Mouse (Mus musculus) liver, adult 2 months (tissue): ENCODE results near the gene Hoxc9. TPM values are rescaled to one million over a fixed set of nuclear protein-coding genes. Genes with fewer than 3 reads are reported as not detected.

Experiments used
- DNase-seq: peaks from one replicate; pipeline ENCODE4 v3.0.0-alpha.2; 2011; ENCODE audit warnings: low read depth, low spot score; ENCODE audit errors: extremely low read depth
- H3K27ac ChIP-seq: fragments of 200-500 bp; replicated peaks from 2 replicates; pipeline ENCODE4 v1.5.1; 2012; ENCODE audit warnings: low read depth, mild to moderate bottlenecking, control low read depth, inconsistent platforms, low read length; ENCODE audit not compliant: insufficient read depth
- H3K27me3 ChIP-seq: fragments of 200-500 bp; 2 replicates; pipeline ENCODE4 v1.6.1; 2012; ENCODE audit warnings: mild to moderate bottlenecking, moderate library complexity, low read length, inconsistent platforms; ENCODE audit not compliant: control insufficient read depth, insufficient read depth
- H3K36me3 ChIP-seq: fragments of 200-500 bp; 2 replicates; pipeline ENCODE4 v1.6.1; 2012; ENCODE audit warnings: low read length, inconsistent platforms; ENCODE audit not compliant: control insufficient read depth, insufficient read depth
- H3K4me1 ChIP-seq: fragments of 200-500 bp; 2 replicates; pipeline ENCODE4 v1.6.1; 2011; ENCODE audit warnings: low read length; ENCODE audit not compliant: control insufficient read depth, insufficient read depth
- H3K4me3 ChIP-seq: fragments of 200-500 bp; 2 replicates; pipeline ENCODE4 v1.5.1; 2011; ENCODE audit warnings: low read depth, mild to moderate bottlenecking, control low read depth, low read length, moderate library complexity; ENCODE audit not compliant: insufficient read depth
- H3K79me2 ChIP-seq: fragments of 200-500 bp; 2 replicates; pipeline ENCODE4 v1.6.1; 2012; ENCODE audit warnings: inconsistent platforms, mild to moderate bottlenecking, low read length, moderate library complexity; ENCODE audit not compliant: control insufficient read depth, insufficient read depth
- H3K9ac ChIP-seq: fragments of 200-500 bp; 2 replicates; pipeline ENCODE4 v1.6.1; 2012; ENCODE audit warnings: low read depth, mild to moderate bottlenecking, control low read depth, inconsistent platforms, low read length
- CTCF ChIP-seq: fragments of 200-500 bp; IDR thresholded peaks from 2 replicates; pipeline ENCODE4 v1.5.1; 2011; ENCODE audit warnings: low read depth, low read length, control low read depth
- POLR2A ChIP-seq: fragments of 200-500 bp; IDR thresholded peaks from 2 replicates; pipeline ENCODE4 v1.6.1; 2011; ENCODE audit warnings: low read length, control low read depth; ENCODE audit not compliant: insufficient read depth; ENCODE audit errors: extremely low read depth
- WGBS: fragments of 180-500 bp; shearing (Covaris S2); methylation state at CpG from one replicate; pipeline ENCODE4 v1.1.7; 2018; 5-methylcytosine and 5-hydroxymethylcytosine counted together
- polyA plus RNA-seq: library from polyadenylated mRNA; depleted of rRNA; stranded (reverse); fragments of >200 nt; gene quantifications from 2 replicates; pipeline ENCODE4 v1.2.3, GENCODE M21; 2012
- total RNA-seq: library from RNA; depleted of rRNA; stranded (reverse); fragments of >200 nt; gene quantifications from 2 replicates; pipeline ENCODE4 v1.2.3, GENCODE M21; 2014

The Hoxc9 gene
- total and polyA plus RNA-seq, 2 experiments, result not detected

DNA sequence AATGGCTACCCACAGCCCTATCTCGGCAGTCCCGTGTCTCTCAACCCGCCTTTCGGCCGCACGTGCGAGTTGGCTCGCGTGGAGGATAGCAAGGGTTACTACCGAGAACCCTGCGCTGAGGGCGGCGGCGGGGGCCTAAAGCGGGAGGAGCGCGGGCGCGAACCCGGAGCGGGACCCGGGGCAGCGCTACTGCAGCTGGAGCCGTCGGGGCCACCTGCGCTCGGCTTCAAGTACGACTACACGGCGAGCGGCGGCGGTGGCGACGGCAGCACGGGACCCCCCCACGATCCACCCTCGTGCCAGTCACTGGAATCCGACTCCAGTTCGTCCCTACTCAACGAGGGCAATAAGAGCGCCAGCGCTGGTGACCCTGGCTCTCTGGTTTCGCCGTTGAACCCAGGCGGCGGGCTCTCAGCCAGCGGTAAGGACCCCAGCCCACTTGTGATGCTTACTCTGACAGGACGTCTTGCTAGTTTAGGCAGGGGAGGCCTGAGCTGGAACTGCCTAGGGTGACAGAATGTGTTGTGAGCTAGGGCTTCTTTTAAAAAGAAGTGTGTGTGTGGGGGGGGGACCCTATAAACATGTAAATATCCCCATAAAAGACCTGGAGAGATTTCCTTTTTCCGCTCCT is 39.1 kb upstream of the Hoxc9 start:
- peaks cover 24% of the 10 kb centered on the region for H3K27me3 ChIP-seq
- no peak overlapping the region for H3K4me3 ChIP-seq
- DNase-seq, result no peak
- no peaks in the 10 kb centered on the region for H3K4me1 ChIP-seq
- WGBS, result 4% methylated on average over 50 of the region's 50 CpGs
- H3K27ac ChIP-seq, result no peak overlapping the region
- H3K79me2 ChIP-seq, result 0 out of 2 replicates have a peak, but pooled peaks cover 3% of the 10 kb centered on the region
- no peaks in the 10 kb centered on the region for H3K36me3 ChIP-seq
- TF ChIP-seq POLR2A, result no peak
- no peak for TF ChIP-seq CTCF
- no peak overlapping the region for H3K9ac ChIP-seq

DNA sequence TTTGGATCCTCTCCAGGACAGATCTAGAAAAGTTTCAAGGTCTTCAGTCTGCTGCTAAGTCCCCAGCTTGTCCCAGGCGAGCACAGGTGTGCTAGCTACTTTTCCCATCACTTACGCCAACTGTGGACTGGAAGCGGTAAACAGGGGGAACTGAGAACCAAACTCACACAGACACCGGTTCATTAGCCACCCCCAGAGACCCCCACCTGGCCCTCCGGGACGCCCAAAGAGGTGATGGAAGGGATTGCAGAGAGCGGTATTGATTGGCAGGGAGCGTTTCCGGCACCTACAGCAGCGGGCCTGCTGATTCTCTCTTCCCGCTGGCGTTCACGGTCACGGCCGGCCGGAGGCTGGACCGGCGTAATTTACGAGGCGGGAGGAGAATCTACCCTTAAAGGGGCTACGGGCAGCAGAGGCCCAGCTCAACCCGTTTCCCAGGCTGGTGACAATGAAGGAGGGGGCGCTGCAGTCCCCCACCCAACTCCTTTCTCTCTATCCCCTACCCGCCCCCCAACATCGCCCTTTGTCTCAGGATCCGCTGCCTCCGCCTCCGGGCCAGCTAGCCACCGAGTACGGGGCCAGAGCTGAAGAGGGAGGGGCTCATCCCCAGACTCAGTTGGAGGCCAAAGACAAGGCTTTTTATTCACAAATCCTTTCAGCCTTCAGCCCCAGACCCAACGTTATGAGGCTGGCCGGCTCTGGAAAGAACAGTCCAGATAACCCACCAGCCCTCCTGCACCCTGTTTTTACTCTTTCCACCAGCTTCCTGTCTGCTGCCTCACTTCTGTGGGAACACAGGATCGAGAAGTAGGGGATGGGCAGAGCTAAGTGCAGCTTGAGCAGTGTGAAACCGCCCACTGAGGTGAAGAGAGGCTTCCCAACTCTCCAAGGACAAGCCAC is 36.7 kb upstream of the Hoxc9 start:
- no peak for TF ChIP-seq CTCF
- no peak for TF ChIP-seq POLR2A
- peaks cover 34% of the 10 kb centered on the region for H3K27me3 ChIP-seq
- WGBS, result 4% methylated on average over 34 of the region's 34 CpGs

DNA sequence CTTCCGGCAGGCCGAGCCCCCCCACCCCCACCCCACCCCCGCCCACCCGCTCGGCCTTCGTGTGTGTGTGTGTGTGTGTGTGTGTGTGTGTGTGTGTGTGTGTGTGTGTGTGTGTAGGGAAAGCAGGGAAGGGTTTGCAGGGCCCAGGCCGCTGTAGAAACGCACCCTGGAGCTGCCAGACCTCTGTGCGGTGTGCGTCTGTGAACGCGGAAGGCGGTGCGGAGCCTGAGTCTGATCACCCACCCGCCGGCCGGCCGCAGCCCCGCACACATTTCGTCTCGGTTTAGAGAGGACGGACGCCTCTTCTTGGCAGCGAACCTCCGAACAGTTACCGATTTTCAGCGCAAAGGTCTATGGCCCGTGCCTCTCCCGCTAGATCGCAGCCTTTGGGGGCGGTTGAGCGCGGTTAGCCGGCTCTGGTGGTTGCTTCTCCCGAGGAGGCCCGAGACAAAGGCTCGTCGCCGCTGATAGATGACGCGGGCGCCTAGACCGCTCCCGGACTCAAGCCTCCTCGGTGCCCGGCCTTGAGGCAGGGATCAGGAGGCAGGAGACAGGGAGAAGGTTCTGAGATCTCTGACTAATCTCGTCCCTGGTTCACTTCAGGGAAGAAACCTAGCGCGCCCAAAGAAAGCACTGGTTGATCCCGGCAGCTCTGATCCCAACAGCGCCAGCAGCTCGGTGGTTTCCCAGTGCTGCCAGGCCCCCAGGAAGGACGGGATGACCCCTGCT is 33.3 kb upstream of the Hoxc9 start:
- peaks cover 25% of the 10 kb centered on the region for H3K27me3 ChIP-seq
- no peak overlapping the region for H3K4me3 ChIP-seq
- TF ChIP-seq CTCF, result no peak
- H3K9ac ChIP-seq, result no peak overlapping the region
- H3K36me3 ChIP-seq, result no peaks in the 10 kb centered on the region
- WGBS, result 2% methylated on average over 47 of the region's 53 CpGs
- no peaks in the 10 kb centered on the region for H3K79me2 ChIP-seq
- H3K27ac ChIP-seq, result no peak overlapping the region
- no peaks in the 10 kb centered on the region for H3K4me1 ChIP-seq
- no peak for DNase-seq

More for the DNA sequence above, 36.7 kb upstream of the Hoxc9 start:
- H3K79me2 ChIP-seq, result 0 out of 2 replicates have a peak, but pooled peaks cover 3% of the 10 kb centered on the region
- H3K36me3 ChIP-seq, result no peaks in the 10 kb centered on the region
- no peak overlapping the region for H3K9ac ChIP-seq
- no peak overlapping the region for H3K27ac ChIP-seq
- no peak for DNase-seq
- no peaks in the 10 kb centered on the region for H3K4me1 ChIP-seq
- H3K4me3 ChIP-seq, result no peak overlapping the region

DNA sequence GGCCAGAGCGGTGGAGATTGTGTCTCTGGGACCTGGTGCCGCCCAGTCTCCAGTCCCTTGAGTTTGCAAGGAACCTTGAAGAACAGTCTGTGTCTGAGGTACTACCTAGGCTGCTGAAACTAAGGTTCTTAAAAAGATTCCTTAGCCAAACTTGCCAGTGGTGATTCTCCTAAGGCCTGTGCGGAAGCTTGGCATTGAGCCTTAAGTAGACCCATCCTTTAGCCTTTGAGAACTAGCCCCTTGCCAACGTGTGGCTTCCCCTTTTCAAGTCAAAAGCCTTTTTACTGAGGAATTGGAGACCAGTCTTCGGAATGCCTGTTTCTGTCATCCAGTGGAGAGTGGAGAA is 32.8 kb upstream of the Hoxc9 start:
- no peak overlapping the region for H3K4me3 ChIP-seq
- no peak for DNase-seq
- 7% methylated on average over 5 of the region's 5 CpGs for WGBS

DNA sequence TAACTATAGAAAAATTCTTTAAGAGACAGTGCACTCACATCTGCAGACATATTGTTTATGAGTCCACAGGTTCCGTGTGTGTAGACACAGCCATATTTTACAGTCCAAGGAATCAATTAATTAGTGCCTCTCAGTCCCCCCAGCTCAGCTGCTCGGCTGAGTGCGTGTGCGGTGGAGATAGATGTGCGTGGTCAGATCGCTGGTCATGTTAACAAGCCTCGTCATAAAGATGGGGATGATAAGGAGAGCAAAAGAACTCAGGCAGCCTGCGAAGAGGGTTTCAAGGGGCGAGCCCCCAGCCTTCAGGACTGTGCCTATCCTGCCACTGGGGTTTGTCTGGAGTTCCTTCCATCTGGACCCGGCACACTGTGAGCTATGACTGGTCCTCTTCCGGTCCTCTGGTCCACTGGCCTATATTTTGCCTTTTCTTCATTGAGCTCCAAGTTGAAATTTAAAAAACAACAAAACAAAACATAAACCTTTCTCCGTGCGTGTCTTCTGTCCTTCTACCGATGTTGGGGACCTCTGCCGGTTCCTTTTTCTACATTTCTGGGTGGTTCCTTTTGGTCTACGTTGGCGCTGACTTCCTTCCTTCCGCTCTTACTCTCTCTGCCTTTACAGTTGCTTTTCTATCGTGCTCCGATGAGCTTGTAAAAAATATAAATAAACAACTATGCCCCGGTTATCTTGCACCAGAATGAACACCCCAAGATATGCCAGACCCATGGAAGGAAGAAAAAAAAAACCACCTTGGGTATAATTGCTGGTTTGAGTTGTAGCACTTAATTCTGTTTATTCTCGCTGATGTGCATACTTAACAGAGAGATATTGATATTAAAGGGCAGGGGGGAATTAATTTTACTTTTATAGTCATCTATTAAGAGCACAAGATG is 30.8 kb upstream of the Hoxc9 start:
- DNase-seq, result no peak
- peaks cover 29% of the 10 kb centered on the region for H3K27me3 ChIP-seq
- no peak overlapping the region for H3K9ac ChIP-seq
- no peak overlapping the region for H3K4me3 ChIP-seq
- no peaks in the 10 kb centered on the region for H3K79me2 ChIP-seq
- H3K4me1 ChIP-seq, result no peaks in the 10 kb centered on the region
- H3K36me3 ChIP-seq, result no peaks in the 10 kb centered on the region
- WGBS, result 23% methylated on average over 22 of the region's 22 CpGs
- no peak for TF ChIP-seq POLR2A
- TF ChIP-seq CTCF, result no peak
- H3K27ac ChIP-seq, result no peak overlapping the region

More for the DNA sequence above, 32.8 kb upstream of the Hoxc9 start:
- Histone ChIP-seq H3K27me3 (peaks cover 24% of the 10 kb centered on the region), H3K79me2 (no peaks in the 10 kb centered on the region), H3K9ac (no peak overlapping the region), H3K36me3 (no peaks in the 10 kb centered on the region), H3K27ac (no peak overlapping the region), H3K4me1 (no peaks in the 10 kb centered on the region)
- TF ChIP-seq CTCF (no peak), POLR2A (no peak)
